Mouse (Mus musculus) liver, embryonic 11.5 days (tissue): ENCODE measurements at regions not wholly inside any gene's neighbourhood (a gene's known extent, or its start where the extent isn't known, plus 50 kb on each side); places are given as distances from the start of the nearest gene placed in this dataset.

Experiments used
- ATAC-seq: fragments of 200-750 bp; cut with Nextera tagmentation; replicated peaks from 2 replicates; pipeline ENCODE4 v1.8.0; 2017; ENCODE audit warnings: moderate number of reproducible peaks, mild to moderate bottlenecking, moderate TSS enrichment, moderate library complexity; ENCODE audit not compliant: low FRiP score
- DNase-seq: peaks from one replicate; pipeline ENCODE4 v3.0.0-alpha.2; 2017; ENCODE audit warnings: low spot score
- H3K27ac ChIP-seq: fragments of 300-500 bp; sonication (generic); 2 replicates; pipeline ENCODE4 v1.5.1; 2014; ENCODE audit warnings: mild to moderate bottlenecking, low read depth, low read length, control low read depth
- H3K27me3 ChIP-seq: fragments of 300-500 bp; sonication (generic); replicated peaks from 2 replicates; pipeline ENCODE4 v1.6.1; 2014; ENCODE audit warnings: low read length, mixed read lengths; ENCODE audit not compliant: control insufficient read depth, insufficient read depth
- H3K36me3 ChIP-seq: fragments of 300-500 bp; sonication (generic); 2 replicates; pipeline ENCODE4 v1.6.1; 2014; ENCODE audit warnings: mild to moderate bottlenecking, low read length, moderate library complexity, mixed read lengths; ENCODE audit not compliant: control insufficient read depth, insufficient read depth
- H3K4me1 ChIP-seq: fragments of 300-500 bp; sonication (generic); replicated peaks from 2 replicates; pipeline ENCODE4 v1.6.1; 2014; ENCODE audit warnings: low read length, mixed read lengths; ENCODE audit not compliant: control insufficient read depth, insufficient read depth
- H3K4me2 ChIP-seq: fragments of 300-500 bp; sonication (generic); 2 replicates; pipeline ENCODE4 v1.6.1; 2014; ENCODE audit warnings: mild to moderate bottlenecking, control low read depth, moderate library complexity
- H3K4me3 ChIP-seq: fragments of 300-500 bp; sonication (generic); 2 replicates; pipeline ENCODE4 v1.5.1; 2014; ENCODE audit warnings: low read depth, low read length, control low read depth
- H3K9ac ChIP-seq: fragments of 300-500 bp; sonication (generic); 2 replicates; pipeline ENCODE4 v1.6.1; 2014; ENCODE audit warnings: low read depth, low read length, control low read depth
- H3K9me3 ChIP-seq: fragments of 300-500 bp; sonication (generic); 2 replicates; pipeline ENCODE4 v1.6.1; 2016; ENCODE audit warnings: low read length, inconsistent platforms, mixed read lengths; ENCODE audit not compliant: control insufficient read depth
- WGBS: fragments of 180-500 bp; shearing (Covaris S2); extraction: QIAGEN DNeasy Blood & Tissue Kit; methylation state at CpG from one replicate; pipeline ENCODE4 v1.1.7; 2014; 5-methylcytosine and 5-hydroxymethylcytosine counted together

DNA sequence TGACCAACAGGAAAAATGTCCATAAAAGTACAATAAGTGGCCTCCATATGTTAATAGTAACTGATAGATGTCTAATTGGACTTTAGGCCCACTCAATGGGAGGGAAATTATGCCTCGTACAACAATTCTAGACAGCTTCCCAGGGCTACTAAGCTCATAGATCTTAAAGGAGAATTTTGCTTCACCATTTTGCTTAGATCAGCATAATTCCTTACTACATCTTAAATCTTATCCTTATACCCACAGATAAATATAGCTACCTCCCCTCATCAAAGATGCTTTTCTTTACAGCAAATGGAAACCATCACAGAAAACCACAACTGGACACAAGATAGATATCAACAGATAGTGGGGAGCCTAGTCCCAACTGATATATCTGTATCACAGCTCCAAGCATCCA lies 263.6 kb upstream of the Intu start:
- no peak for DNase-seq
- Histone ChIP-seq H3K9ac (no peak overlapping the region), H3K27ac (no peak overlapping the region), H3K9me3 (no peaks in the 10 kb centered on the region), H3K36me3 (no peaks in the 10 kb centered on the region), H3K4me1 (no peaks in the 10 kb centered on the region), H3K4me3 (no peak overlapping the region), H3K27me3 (no peaks in the 10 kb centered on the region), H3K4me2 (no peak overlapping the region)
- ATAC-seq: no peak
- 88% methylated on average over 1 of the region's 1 CpGs for WGBS

- no peak overlapping the region for H3K27ac ChIP-seq
- H3K9me3 ChIP-seq: no peaks in the 10 kb centered on the region
- 83% methylated on average over 1 of the region's 1 CpGs for WGBS
- H3K4me2 ChIP-seq: no peak overlapping the region
- no peaks in the 10 kb centered on the region for H3K36me3 ChIP-seq
- no peaks in the 10 kb centered on the region for H3K4me1 ChIP-seq
- DNase-seq (no peak), ATAC-seq (no peak)
- H3K27me3 ChIP-seq: no peaks in the 10 kb centered on the region
- no peak overlapping the region for H3K9ac ChIP-seq
- H3K4me3 ChIP-seq: no peak overlapping the region
These were observed 248.2 kb upstream of the Intu start for GRCm38 (mm10) chr3:40282926-40283325.

GRCm38 (mm10) chr3:40286959-40287710 lies 244.0 kb upstream of the Intu start:
- no peak overlapping the region for H3K27ac ChIP-seq

GRCm38 (mm10) chr3:40297120-40297519 lies 234.0 kb upstream of the Intu start:
- H3K4me1 ChIP-seq: no peaks in the 10 kb centered on the region
- ATAC-seq (no peak), DNase-seq (no peak)
- no peaks in the 10 kb centered on the region for H3K27me3 ChIP-seq
- H3K9me3 ChIP-seq: no peaks in the 10 kb centered on the region; the same call in 1 of the 2 replicates
- H3K36me3 ChIP-seq: no peaks in the 10 kb centered on the region
- H3K27ac ChIP-seq: no peak overlapping the region
- no peak overlapping the region for H3K4me3 ChIP-seq
- no peak overlapping the region for H3K9ac ChIP-seq
- no peak overlapping the region for H3K4me2 ChIP-seq

More at GRCm38 (mm10) chr3:40286959-40287710, 244.0 kb upstream of the Intu start:
- H3K9ac ChIP-seq: no peak overlapping the region
- no peak overlapping the region for H3K4me2 ChIP-seq
- H3K27me3 ChIP-seq: no peaks in the 10 kb centered on the region
- WGBS: 62% methylated on average over 7 of the region's 7 CpGs
- ATAC-seq (no peak), DNase-seq (no peak)
- no peaks in the 10 kb centered on the region for H3K4me1 ChIP-seq
- H3K9me3 ChIP-seq: no peaks in the 10 kb centered on the region
- H3K4me3 ChIP-seq: no peak overlapping the region
- H3K36me3 ChIP-seq: no peaks in the 10 kb centered on the region

GRCm38 (mm10) chr3:40320319-40320718 lies 210.8 kb upstream of the Intu start:
- ATAC-seq: no peak
- H3K4me2 ChIP-seq: no peak overlapping the region
- no peak overlapping the region for H3K27ac ChIP-seq
- DNase-seq: no peak
- H3K4me3 ChIP-seq: no peak overlapping the region
- WGBS: 80% methylated on average over 5 of the region's 5 CpGs
- no peak overlapping the region for H3K9ac ChIP-seq
- H3K36me3 ChIP-seq: no peaks in the 10 kb centered on the region
- H3K4me1 ChIP-seq: no peaks in the 10 kb centered on the region
- no peaks in the 10 kb centered on the region for H3K9me3 ChIP-seq
- H3K27me3 ChIP-seq: no peaks in the 10 kb centered on the region

DNA sequence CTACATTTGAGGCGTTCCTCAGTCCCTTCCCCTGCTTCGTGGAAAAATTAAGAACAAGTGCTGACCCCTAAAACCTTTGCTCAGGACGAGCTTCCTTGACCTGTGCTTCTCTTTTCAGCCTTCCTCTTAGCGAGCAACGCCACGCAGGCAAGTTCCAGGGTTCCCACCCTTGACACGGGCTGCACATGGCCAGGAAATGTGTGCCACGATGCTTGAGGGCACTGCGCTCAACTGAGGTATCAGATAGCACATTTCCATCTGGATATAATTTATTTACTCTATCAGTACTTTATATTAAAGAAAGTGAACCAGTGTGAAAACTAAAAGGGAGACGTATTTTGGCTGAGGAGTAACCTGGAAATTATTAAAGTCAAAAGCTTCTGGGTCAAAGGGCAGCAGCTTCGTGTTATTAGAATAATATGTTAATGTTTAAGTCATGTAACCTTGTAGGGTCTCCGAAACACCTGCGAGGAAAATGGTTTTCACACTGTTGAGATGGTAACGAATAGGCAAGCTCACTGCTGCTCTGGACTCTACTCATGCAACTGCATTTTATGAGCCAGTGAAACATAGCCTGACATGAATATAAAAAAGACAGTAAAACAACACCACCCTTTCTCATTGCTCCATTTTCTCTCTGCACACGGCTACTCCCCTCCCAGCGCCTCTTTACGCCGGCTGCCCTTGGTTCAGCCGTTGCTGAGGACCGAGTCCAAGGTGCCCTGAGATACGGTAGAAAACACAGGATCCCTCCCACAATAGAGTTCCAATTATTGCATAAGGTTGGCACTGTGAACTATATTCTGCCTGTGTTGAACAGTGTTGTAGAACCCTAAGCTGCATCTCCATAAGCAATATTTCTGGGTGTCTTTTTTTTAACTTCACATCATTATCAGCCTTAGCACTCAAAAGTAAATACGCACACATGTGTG lies 204.9 kb upstream of the Intu start:
- ATAC-seq (no peak), DNase-seq (no peak)
- Histone ChIP-seq H3K9ac (no peak overlapping the region), H3K4me2 (no peak overlapping the region), H3K27ac (no peak overlapping the region), H3K27me3 (no peaks in the 10 kb centered on the region), H3K4me3 (no peak overlapping the region), H3K9me3 (no peaks in the 10 kb centered on the region), H3K4me1 (no peaks in the 10 kb centered on the region), H3K36me3 (no peaks in the 10 kb centered on the region)
- 82% methylated on average over 22 of the region's 22 CpGs for WGBS

DNA sequence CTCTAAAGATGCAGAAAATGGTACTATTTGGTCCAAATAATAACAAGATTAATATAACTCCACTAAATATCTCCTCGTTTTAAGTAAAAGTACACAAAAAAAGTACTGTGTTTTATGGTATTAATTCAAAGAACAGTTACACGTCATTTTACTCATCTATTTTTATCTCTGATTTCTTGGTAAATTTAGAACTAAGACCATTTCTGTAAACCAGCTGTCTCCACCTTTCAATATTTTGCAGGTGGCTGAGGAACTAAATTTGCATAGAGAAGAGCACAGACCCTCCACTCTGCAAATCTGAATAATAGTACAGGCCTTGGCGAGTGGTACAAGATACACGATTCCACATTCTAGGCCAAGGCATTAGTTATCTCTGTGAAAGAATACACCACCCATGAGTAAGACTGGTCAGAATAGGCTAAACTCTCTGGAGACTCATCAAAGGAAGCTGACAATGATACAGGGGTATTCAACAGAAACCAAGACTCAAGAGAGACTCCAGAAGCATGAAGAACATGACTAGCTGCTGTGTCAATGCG lies 191.5 kb upstream of the Intu start:
- Histone ChIP-seq H3K4me3 (no peak overlapping the region), H3K9ac (no peak overlapping the region), H3K27ac (no peak overlapping the region), H3K4me2 (no peak overlapping the region), H3K36me3 (no peaks in the 10 kb centered on the region), H3K27me3 (no peaks in the 10 kb centered on the region), H3K9me3 (no peaks in the 10 kb centered on the region), H3K4me1 (no peaks in the 10 kb centered on the region)
- DNase-seq (no peak), ATAC-seq (no peak)
- WGBS: 87% methylated on average over 5 of the region's 5 CpGs

DNA sequence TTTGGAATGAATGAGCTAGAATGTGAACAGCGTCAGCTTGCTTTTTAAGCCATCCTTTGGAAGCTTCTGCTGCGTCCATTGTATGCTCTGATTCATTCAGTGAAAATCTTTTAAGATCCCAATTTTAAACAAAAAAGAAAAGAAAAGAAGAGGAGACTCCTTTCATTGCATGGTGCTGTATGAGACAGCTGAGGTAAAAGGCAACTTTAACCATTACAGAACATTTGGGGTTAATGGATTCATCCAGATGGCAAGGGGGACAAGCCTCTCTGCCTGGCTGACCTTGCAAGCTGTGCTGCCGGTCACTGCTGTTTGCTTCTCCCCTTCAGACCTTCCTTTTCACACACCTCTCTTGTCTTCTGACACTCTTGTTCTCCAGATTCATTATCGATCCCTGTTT lies 176.0 kb upstream of the Intu start:
- Histone ChIP-seq H3K4me3 (no peak overlapping the region), H3K27me3 (no peaks in the 10 kb centered on the region), H3K9ac (no peak overlapping the region), H3K36me3 (no peaks in the 10 kb centered on the region), H3K27ac (no peak overlapping the region), H3K4me1 (no peaks in the 10 kb centered on the region), H3K4me2 (no peak overlapping the region), H3K9me3 (no peaks in the 10 kb centered on the region)
- ATAC-seq (no peak), DNase-seq (no peak)
- 80% methylated on average over 4 of the region's 4 CpGs for WGBS
